Mouse (Mus musculus) cerebellum, postnatal 10 days (tissue): ENCODE data around the gene Minos1.
A peak's percentile ranks its signal among the peaks of the same experiment; 100 is the strongest.

Experiments used
- DNase-seq, 2 experiments: peaks; one replicate each; pipeline ENCODE4 v3.0.0; 2021; ENCODE audit warnings: mixed read lengths in 2 of 2

The Minos1 gene

DNA sequence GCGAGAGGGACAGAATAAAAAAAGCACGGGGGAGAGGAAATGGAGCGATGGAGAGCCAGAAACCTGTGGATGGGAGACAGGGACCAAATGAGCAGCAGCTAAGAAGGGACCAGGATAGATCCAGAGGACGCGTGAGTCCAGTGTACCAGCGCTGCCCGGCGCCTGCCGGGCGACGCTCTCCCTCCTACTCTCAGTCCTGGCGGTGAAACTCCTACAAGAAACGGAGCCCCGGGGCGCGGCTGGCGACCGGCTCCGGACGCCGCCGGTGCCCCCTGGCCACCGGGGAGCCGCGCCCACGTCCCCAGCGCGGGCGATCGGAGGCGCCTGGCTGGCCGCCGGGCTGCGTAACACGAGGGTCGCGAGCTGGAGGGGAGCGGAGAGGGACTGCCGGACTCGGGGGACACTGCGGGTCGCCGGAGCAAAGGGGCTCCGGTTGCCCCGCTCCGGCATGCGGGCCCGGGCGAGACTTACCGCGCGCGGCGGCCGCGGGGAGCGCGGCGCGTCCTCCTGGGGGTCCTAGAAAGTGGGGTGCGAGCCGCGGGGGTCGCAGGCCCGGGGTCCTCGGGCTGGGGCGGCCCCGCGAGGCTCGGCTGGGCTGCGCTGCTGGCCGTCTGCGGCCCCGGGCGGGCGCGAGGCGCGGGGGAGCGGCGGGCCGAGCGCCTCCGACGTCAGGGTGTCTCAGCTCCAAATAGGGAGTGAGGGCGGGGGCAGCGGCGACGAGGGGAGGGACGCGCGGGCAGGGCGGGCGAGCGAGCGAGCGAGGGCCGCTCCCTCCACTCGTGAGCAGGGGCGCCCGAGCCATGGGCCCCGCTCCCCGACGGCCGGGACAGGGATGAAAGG, 38.3 kb downstream of the Minos1 start, which contains the start of gene Nbl1:
Gene Nbl1, minus strand, starts transcription at position 638 of the 840 bp plus-strand sequence.
- DNase-seq, result peak in 1 of 2 experiments; percentile 54

GRCm38 (mm10) chr4:139091478-139092355, 39.2 kb downstream of the Minos1 start:
- DNase-seq, result peak in 1 of 2 experiments; percentile 65

DNA sequence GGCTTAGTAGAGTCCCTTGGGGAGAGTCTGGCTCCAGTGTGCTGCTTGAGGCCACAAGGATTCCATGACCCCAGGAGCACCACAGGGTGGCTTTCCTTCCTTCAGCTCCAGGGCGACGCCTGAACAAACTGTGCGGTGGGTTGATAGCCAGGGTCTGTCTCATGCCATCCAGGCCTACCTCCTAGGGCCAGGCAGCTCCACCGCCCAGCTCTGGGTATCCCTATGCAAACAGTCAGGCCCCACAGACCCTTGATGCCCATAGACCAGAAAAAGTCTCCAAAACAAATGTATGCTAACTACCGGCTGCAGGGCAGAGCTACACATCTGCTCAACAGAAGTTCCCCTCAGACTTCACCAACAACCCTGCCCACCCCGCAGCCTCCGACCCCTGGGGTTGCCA, 39.8 kb downstream of the Minos1 start:
- DNase-seq, result no peak

DNA sequence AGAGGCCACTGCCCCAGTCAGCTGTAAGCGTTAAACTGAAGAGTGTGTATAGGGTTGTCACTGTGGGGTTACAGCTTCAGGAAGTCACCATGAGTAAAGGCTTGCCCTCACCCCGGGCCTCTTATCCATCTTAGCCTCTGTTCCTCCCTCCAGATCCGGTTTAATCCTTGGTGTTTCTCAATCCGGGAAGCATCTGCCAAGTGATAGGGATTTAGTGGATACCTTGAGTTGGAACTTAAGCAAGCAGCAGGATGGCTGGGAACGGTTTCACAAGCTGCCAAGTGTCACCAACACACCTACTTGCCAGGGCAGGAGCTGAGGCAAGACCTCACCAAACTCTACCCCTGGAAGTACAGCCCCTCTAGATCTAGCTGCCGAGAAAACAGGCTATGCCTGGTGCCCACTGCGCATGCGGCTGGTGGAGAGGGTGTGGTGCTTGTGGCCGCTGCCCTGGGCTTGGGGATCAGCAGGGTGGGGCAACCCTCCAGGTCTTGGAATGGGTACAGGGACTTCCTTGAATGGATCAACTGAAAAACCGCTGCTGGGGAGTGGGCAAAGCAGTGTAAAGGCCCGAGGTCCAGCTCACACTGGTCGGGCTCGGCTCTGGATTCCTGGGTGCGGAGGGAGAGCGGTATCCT, 40.5 kb downstream of the Minos1 start:
- DNase-seq, result no peak

DNA sequence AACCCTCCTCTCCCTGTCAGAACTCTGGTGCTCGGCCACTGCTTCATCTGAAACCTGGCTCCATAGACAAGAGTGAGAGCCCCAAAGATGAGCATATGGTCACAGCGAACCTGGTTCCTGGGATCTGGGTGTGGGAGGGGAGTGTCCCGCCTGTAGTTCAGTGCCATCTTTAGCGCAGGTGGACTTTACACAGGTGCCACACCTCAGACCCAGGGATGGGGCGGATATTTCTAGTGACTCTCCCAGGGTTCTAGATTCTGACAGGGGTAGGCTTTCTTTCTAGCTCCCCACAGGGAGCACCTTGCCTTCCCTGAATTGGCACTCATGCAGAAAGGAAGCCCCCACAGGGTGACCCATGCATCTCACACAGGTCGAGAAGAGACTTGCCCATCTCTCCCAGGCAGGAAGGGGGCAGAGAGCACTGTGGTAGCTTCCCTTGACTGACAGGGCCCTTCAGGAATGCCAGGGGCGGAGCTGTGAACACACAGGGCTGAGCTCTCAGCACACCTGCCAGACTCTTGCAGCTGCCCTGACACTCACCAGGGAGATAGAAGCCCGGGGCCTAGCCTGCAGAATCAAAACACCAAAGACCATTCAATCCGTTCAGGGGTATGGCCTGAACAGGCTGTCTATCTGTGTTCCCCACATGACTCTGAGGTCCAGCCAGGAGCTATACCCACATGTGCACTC, 41.8 kb downstream of the Minos1 start:
- DNase-seq, result no peak

DNA sequence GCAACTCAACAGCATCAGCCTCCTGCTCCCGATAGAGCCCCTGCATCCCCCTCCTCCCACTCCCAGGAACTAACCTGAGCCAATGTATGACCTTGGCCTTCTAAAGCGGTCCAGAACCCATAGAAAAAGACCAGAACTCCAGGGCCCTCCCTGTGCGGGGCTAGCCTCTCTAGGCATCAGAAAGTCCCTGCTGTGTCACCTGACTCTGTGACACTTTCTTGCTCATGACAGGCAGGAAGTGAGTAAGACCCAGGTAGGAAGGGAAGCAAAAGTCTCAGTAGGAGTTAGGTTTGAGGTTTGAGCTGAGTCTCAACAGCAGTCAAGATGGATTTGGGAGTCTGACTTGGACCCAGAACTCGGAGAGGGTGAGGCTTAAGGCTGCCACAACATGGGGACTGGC, 43.9 kb downstream of the Minos1 start:
- no peak for DNase-seq

DNA sequence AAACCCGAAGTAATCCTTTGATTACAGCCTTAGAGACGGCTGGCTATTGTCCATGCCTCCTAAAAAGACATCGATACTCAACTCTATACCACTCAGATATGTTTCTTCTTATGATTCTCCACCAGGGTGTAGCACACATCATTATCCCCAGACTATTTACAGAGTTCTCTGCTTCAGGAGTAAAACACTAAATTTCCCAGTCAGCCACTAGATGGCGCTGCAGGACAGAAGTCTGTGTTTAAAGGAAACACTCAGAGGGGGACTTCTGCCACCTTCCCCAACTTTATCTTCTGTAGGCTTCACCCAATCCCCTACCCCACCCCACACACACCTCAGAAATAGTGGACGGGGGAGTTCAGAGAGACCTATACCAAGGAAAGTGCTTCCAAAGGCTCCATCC, 44.9 kb downstream of the Minos1 start:
- DNase-seq, result peak; percentile 92 to 94

- no peak for DNase-seq
These were observed 45.6 kb downstream of the Minos1 start for GRCm38 (mm10) chr4:139085337-139085736.

GRCm38 (mm10) chr4:139082790-139083564, 47.9 kb downstream of the Minos1 start:
- peak; percentile 90 to 91 for DNase-seq

GRCm38 (mm10) chr4:139081270-139081931, 49.5 kb downstream of the Minos1 start:
- DNase-seq, result peak; percentile 76 to 81

GRCm38 (mm10) chr4:139080259-139080658, 50.7 kb downstream of the Minos1 start:
- no peak for DNase-seq

DNA sequence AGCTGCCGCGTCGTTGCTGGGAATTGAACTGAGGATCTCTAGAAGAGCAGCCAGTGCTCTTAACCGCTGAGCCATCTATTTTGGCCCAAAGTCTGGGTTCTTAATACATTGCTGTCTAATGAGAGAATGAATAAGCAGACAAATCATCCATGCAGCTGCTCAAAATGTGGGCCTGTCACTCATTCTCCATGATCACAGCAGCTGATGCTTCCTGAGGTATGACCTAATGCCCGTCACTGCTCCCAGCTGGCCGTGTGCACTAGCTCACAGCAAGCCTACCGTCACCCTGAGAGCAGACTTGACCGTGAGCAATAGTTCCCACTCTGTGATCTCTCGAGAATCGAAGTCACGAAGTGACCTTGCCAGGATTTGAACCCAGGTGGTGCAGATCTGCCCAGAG, 51.5 kb downstream of the Minos1 start:
- no peak for DNase-seq

- DNase-seq, result peak; percentile 57 to 62
These were observed 52.2 kb downstream of the Minos1 start for GRCm38 (mm10) chr4:139078726-139079125.

DNA sequence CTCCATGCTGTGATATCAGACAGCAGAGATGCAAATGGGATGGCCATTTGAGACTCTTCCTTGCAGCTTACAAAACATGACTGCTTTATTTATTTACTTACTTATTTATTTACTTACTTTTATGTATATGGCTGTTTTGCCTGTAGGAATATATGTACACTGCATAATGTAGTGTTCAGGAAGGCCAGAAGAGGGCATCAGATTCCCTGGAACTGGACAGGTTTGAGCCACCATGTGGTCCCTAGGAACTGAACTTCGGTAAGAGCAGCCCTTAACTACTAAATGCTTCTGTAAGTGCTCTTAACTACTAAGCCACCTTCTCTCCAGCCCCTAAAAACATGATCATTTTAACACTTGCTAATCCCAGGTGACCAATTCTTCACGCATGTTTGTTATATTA, 52.6 kb downstream of the Minos1 start:
- peak; percentile 67 to 69 for DNase-seq

GRCm38 (mm10) chr4:139075915-139076314, 55.0 kb downstream of the Minos1 start:
- peak in 1 of 2 experiments; percentile 53 for DNase-seq

DNA sequence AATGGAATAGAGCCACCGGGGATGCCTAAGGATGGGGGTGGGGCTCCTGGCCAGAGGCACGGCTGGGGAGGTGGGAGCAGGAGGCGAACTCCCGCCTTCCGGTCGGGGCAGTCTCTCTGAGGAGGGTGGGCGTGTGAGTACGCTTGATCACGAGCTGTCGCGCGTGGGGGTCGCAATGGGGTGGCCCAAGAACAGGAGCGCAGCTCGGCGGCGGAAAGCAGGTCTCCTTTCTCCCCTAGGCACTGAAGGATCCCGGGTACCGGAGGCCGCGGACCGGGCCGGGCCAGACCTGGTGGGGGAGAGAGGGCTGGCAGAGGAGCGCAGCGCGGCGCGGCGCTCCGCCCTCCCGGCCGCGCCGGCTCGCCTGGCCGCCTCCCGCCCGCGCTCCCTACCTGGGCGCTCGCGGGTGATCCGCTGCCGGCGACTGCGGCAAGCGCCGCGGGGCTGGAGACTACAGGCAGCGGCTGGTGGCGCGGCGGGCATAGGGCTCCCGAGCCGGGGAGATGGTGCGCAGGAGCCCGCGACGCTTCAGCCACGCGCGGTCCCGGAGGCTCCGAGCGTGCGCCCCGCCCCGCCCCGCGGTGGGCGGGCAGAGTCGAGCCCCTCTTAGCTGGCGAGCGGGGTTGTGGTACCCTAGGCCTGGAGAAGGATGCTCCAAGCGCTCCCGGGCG, 55.7 kb downstream of the Minos1 start, which contains the start of gene Htr6:
Gene Htr6, minus strand, starts transcription at position 530 of the 671 bp plus-strand sequence.
- peak in 1 of 2 experiments; percentile 39 for DNase-seq

- peak; percentile 70 to 83 for DNase-seq
These were observed 56.9 kb downstream of the Minos1 start for GRCm38 (mm10) chr4:139074060-139074459.

DNA sequence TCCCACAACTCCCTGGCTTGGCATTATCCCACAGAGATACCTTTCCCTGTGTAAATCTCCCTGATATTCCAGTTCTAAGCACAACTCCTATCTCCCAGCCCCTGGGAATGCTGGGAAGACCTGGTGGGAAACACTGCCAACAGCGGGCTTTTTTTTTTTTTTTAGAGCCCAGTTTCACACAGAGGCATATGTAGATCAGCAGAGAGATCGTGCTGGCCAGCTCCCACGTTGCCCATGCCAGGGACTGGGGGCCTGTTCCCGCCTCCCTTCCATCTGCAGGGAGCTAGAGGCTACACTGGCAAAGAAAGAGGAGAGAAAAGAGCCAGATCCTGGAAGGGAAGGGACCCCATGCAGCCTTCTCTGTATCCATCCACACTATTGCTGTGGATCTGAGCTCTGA, 62.6 kb downstream of the Minos1 start:
- peak; percentile 57 to 80 for DNase-seq

DNA sequence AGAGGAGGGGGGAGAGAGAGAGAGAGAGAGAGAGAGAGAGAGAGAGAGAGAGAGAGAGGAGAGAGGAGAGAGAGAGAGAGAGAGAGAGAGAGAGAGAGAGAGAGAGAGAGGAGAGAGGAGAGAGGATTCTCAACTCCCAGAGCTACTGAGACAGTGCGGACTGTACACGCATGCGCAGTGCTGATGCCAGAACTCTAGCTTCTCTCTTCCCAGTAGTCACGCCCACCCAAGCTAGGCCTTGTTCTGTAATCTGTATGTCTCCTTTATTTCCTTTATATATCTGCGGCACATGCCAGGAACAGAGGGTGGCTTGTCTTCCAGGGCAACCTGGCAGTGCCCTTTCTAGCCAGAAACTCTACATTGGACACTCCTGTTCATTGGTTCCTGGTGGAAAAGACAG, 66.1 kb downstream of the Minos1 start:
- no peak for DNase-seq

GRCm38 (mm10) chr4:139059569-139059968, 71.3 kb downstream of the Minos1 start:
- no peak for DNase-seq
